Mouse (Mus musculus) lung, postnatal 14 days (tissue): ENCODE data around the gene Ndufb7.
A peak's percentile ranks its signal among the peaks of the same experiment; 100 is the strongest.
"Not testable (repeated sequence)": the region's sequence is repeated elsewhere in the genome, so short reads cannot be mapped to it uniquely, and the experiment has no call there.

Source experiments
- DNase-seq: peaks from one replicate; pipeline ENCODE4 v3.0.0; 2021

Ndufb7 gene

GRCm38 (mm10) chr8:83576921-83577320 is 10.4 kb downstream of the Ndufb7 start:
- no peak for DNase-seq

DNA sequence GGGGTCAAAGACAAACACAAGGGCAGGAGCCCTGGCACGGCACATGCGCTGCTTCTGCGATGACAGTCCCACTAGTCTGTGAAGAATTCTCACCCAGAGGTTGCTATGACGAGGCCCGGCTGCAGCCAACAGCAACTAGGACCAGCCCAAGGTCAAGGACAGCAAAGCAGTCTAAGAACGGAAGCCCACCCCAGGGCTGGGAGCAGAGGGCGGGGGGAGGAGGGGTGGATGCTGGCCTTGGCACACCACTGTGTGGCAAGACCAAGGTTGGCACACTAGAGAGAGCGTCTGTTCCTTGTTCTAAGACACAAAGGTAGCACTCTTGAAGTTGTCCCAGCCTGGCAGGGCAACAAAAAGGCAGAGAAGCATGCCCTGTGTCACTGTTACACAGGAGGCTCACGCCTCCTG is 10.9 kb downstream of the Ndufb7 start:
- no peak for DNase-seq

DNA sequence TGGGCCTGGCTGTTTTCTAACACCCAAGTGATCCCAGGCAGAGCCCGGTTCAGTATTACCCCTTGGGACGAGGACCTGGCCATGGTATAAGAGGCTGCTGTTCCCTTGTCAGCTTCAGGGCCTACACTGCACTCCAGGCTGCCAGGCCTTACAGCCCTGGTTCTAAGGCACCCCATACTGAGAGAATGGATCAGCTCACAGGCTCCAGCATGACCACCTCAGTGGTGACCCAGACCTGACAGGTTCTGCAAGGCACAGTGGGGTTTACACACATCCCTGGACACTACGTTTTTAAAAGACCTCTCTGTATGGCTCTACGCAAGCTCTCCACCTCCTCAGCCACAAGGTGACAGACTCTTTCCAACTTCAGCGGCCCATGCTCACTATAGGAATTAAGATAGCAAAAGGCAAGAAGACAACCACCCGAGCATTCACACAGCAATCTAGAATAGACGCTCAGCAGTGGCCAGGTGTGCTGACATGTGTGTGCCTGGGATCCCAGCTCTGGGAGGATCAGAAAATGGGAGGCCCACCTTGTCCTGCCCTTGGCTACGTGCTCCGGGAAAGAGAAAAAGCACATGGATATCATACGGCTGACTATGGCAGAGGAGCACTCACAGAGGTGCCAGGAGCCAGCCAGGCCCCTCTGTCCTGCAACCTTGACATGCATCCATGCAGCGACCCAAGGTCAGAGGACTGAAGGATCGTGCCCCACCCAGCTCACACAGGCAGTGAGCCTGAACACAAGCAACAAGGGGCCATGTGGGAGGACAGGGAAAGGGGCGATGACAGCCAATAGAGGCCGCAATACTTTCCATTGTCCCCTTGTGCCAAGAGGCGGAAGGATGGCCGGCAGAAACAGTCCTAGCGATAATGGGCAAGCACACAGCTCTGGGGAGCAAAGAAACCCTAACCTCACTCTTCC is 11.9 kb downstream of the Ndufb7 start:
- DNase-seq: no peak

DNA sequence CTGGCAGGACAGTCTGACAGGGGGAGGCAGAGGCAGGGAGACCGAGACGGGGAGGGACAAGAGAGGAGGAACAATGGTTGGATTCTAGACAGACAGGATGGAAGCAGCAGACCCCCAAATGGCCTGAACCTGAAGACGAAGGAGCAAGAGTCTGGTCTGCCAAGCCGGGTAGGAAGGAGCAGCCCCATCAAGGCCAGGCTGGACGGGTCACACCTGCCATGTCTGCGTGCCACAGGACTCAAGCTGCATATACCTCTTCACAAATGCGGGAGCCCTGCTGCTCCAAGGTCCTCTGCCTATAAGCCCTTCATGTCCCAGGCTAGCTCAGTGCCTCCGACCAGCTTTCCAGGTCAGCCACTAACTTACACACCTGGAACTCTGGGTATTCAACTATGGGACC is 13.2 kb downstream of the Ndufb7 start:
- DNase-seq: no peak

DNA sequence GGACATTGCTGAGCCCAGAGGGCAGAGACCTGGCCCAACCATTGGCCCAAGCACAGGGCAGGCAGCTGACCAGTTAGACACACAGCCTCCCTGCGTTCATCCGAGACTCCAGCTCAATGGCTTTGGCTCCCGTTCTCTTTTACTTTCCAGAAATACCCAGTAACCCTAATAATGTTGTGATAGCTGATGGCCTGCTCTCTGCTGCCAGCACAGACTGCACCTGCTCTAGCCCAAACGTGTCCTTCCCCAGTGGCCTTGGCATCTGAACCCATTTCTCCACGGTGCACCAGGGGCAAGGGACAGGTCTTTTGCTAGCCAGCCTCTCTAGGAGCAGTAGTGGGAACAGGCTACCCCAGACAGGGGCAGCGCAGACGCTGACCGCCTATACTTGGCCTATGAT is 14.4 kb downstream of the Ndufb7 start:
- no peak for DNase-seq

- no peak for DNase-seq
Measured at GRCm38 (mm10) chr8:83582226-83582625, 15.8 kb downstream of the Ndufb7 start.

DNA sequence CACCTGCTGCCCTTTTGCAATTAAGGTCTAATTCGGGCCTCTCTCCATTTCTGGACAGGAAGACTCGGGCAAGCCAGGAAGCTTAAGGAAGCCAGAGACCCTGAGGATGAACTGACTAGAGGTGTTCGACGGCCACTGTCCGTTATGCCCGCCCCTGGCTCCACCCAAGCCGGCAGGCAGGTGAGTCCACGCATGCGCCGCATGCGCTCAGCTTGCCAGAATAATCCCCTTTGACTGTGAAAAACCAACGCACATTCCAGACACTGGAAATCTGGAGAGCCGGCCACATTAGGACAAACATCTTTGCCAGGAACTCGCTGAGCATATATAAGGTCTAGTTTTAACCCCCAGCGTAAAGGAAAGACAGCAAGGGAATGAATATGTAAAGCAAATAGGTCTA is 16.8 kb downstream of the Ndufb7 start:
- no peak for DNase-seq

GRCm38 (mm10) chr8:83584771-83585170 is 18.3 kb downstream of the Ndufb7 start:
- DNase-seq: no peak

DNA sequence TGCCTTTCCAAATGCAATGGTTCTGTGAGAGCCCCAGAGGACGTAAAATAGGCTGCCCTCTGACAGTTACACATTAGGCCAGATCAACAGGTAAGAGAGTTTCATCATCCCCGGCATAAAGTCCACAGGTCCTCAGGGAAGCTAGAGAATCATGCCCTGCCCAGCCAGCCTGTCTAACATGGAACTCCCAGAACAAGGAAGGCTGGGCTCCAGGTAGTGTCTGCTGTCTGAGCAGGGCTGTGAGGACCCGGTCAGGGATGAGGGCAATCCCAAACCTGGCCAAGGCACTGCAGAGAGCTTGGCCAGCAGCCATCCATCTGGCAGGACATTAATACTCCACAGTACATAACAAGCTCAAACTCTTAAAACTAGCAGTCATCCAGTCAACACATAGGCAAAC is 18.9 kb downstream of the Ndufb7 start:
- DNase-seq: no peak

- DNase-seq: no peak
Measured at GRCm38 (mm10) chr8:83587644-83588043, 21.2 kb downstream of the Ndufb7 start.

- DNase-seq: no peak
Measured at GRCm38 (mm10) chr8:83588886-83589285, 22.4 kb downstream of the Ndufb7 start.

DNA sequence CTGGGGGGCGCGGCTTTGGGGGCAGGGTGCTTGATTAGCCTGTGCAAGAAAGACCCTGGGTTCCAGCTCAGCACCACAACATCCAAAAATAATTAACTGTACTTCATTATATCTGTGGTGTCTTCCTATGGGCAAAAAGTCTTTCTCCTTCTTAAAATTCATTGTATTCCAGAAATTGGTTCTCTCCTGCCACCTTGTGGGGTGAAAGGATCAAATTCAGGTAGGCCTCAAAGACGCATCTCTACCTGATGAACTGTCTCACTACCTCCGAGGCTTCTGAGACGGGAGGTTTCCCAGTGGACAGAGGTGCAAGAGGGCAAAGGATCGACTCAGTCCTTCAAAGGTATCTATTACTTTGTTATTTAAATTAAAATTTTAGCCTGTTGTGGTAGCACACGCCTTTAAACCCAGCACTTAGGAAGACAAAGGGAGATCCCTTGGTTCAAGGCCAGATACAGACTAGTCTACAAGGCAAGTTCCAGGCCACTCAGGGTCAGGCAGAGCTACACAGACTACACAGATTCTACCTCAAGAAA is 24.1 kb downstream of the Ndufb7 start:
- no peak for DNase-seq

DNA sequence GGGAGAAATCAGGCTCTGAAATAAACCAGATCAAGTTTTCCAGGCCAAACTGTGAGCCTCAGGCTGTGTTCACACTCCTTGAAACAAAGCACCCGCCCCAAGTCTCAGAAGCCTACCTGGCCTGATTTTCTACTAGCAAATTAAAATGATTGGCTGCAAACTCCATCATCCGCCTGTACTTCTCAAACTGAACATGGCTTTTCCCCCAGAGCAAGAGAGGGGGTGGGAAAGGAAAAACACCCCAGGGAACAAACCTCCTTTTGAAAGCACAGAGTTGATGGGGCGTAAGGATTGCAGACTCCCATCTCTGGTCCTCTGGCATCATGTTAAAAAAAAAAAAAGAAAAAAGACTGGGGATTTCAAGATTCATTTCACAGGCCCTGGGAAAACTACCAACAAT is 26.2 kb downstream of the Ndufb7 start:
- DNase-seq: no peak

- DNase-seq: no peak
Measured at GRCm38 (mm10) chr8:83593325-83594166, 27.1 kb downstream of the Ndufb7 start.

GRCm38 (mm10) chr8:83594167-83595049 is 27.9 kb downstream of the Ndufb7 start:
- DNase-seq: peak; percentile 96

GRCm38 (mm10) chr8:83595050-83595345 is 28.5 kb downstream of the Ndufb7 start:
- not testable (repeated sequence) for DNase-seq

GRCm38 (mm10) chr8:83596369-83596768 is 29.9 kb downstream of the Ndufb7 start:
- peak; percentile 15 for DNase-seq

GRCm38 (mm10) chr8:83598146-83598545 is 31.7 kb downstream of the Ndufb7 start:
- DNase-seq: no peak

- no peak for DNase-seq
Measured at GRCm38 (mm10) chr8:83599814-83600213, 33.3 kb downstream of the Ndufb7 start.

DNA sequence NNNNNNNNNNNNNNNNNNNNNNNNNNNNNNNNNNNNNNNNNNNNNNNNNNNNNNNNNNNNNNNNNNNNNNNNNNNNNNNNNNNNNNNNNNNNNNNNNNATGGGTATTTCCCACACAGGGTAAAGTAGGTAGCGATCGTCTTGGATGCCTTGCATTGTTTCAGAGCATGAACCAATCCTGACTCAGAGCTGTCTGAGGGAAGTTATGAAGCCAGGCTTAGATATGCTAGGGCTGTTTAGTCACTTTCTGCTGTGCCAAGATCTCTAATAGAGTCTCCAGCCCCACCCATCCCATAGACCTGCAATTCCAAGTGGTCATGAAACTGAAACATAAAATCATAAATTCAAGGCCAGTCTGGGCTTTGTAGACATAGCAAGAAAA is 36.2 kb downstream of the Ndufb7 start:
- no peak for DNase-seq

DNA sequence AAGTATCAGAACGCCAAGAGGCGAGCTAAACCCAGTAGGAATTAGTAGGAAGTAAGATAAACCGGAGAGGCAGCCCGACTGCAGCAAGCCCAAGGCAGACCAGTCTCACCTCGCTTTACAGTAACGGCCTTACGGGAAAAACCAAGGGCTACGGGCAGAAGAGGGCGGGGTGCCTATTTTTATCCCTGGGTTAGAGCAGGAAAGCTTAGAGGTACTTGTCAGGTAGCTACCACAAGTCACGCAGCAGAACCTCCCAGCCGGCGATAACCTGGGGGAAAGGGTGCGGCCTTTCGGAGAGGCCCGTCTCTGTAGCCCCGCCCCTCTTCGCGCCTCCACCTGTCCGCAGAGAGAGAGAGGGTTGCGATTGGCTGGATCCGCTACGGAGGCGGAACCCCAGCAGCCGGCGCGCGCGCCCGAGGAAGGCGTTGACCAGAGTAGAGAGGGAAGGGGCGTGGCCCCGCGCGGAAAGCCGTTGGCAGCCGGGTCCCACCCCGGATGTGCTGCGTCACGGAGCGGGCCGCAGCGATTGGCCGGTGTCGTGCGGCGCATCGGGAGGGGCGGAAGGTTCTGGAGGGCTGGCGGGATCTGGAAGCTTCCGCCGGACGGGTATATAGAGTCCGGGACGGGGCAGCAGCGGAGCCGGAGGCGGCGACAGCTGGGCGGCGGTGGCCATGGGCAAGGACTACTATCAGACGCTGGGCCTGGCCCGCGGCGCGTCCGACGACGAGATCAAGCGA is 41.4 kb downstream of the Ndufb7 start, which contains the start of the genes Tecr and Dnajb1:
Tecr (minus strand) TSS at position 311 of the 737 bp plus-strand sequence.
Dnajb1 (plus strand) TSS at position 533 of the 737 bp plus-strand sequence.
- DNase-seq: peak; percentile 99

DNA sequence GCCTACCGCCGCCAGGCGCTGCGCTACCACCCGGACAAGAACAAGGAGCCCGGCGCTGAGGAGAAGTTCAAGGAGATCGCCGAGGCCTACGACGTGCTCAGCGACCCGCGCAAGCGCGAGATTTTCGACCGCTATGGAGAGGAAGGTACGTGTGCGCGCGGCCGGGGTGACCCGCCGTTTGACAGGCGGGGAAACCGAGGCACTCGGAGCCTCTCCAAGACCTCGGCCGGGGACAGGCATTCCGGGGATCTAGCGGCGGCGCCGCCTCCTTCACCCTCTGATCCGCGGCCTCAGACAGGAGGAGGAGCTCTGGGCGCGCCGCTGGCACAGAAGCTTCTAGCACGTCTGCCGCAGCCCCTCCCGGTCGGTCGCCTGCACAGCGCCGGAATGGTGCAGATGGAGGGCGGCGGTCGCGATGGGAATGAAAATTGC is 41.9 kb downstream of the Ndufb7 start:
- peak; percentile 84 for DNase-seq
